22 mouse cellular contexts compared by ENCODE assay signal in genomic region chr2:148160997-148161396, GRCm38 (mm10).
"Had no signal": no experiment of that assay in that cellular context is flagged by ENCODE, and none has a peak within 500 bp of the region (broad histone marks: within the 10 kb centered on the region; RNA-seq: fewer than 3 reads in every experiment).

No protein-coding gene starts in this region.

- H3K27ac ChIP-seq: limb, embryonic 10.5 days; limb, embryonic 13.5 days; liver, embryonic 12.5 days; liver, embryonic 15.5 days; lung, embryonic 15.5 days; midbrain, embryonic 10.5 days; neural tube, embryonic 13.5 days had no signal

- H3K4me1 ChIP-seq: limb, embryonic 10.5 days; liver, embryonic 12.5 days; liver, embryonic 15.5 days; lung, embryonic 15.5 days; megakaryocyte, embryonic 14.5 days; neural tube, embryonic 13.5 days had no signal

- DNase-seq: kidney, adult 18-20 months; kidney, adult 9 months; kidney, postnatal 14 days; kidney, postnatal 4 days; layer of hippocampus, postnatal 36 days; liver; lung, adult 18-20 months; lung, postnatal 10 days; lung, postnatal 36 days; midbrain, embryonic 14.5 days; retina, postnatal 1 day; thymus, adult 2 months; thymus, postnatal 14 days; thymus, postnatal 4 days had no signal

- H3K4me3 ChIP-seq: limb, embryonic 10.5 days; limb, embryonic 13.5 days; liver, embryonic 12.5 days; liver, embryonic 15.5 days; lung, embryonic 15.5 days; megakaryocyte, embryonic 14.5 days; midbrain, embryonic 10.5 days; neural tube, embryonic 13.5 days had no signal
